Mouse (Mus musculus): Measurements from ENCODE around the gene Tom1l2. TPM values are rescaled to one million over a fixed set of nuclear protein-coding genes. Genes with fewer than 3 reads are reported as not detected.

Gene Tom1l2
- total and polyA plus RNA-seq, 3 experiments = 4.8 to 10.4 (median 10.4) TPM

- in situ Hi-C loops (cut with MboI; ENCODE audit: low pct_ligation_motif_present, low pct_unique_long_range_greater_than_20kb, low sequenced_read_pairs) = no loop called here
These were observed 130.1 kb downstream of the Tom1l2 start, which contains the start of gene Srebf1 for GRCm38 (mm10) chr11:60222469-60223236. Srebf1 (minus strand) TSS chr11:60222581.

GRCm38 (mm10) chr11:60222085-60222468 lies 130.6 kb downstream of the Tom1l2 start:
- peaks cover 13 to 20% of the 10 kb centered on the region in 2 experiments for H3K36me3 ChIP-seq (replicated peaks in 1 of 2; ENCODE audit: control insufficient read depth in 1 of 2, insufficient read depth in 1 of 2, low read length in 1 of 2)
- peaks cover 14 to 72% of the 10 kb centered on the region in 2 experiments for H3K4me1 ChIP-seq (ENCODE audit: control insufficient read depth in 1 of 2, insufficient read depth in 2 of 2)
- no peak overlapping the region for H3K27ac ChIP-seq (ENCODE audit: insufficient read depth, low read depth)
- in situ Hi-C loops (cut with MboI; ENCODE audit: low pct_ligation_motif_present, low pct_unique_long_range_greater_than_20kb, low sequenced_read_pairs) = no loop called here
- H3K4me2 ChIP-seq (ENCODE audit: insufficient read depth, low read depth, poor library complexity, severe bottlenecking) = peak overlapping the region; percentile 82
- dilution Hi-C loops (cut with MboI; ENCODE audit: extremely low pct_ligation_motif_present, extremely low pct_unique_long_range_greater_than_20kb, low sequenced_read_pairs) = no loop called here
- H3K79me2 ChIP-seq (replicated peaks; ENCODE audit: control insufficient read depth, extremely low read depth, insufficient read depth, poor library complexity, severe bottlenecking) = peaks cover 27% of the 10 kb centered on the region
- no peak for DNase-seq (ENCODE audit: extremely low read depth)
- peak overlapping the region; percentile 76 for H3K9ac ChIP-seq (ENCODE audit: insufficient read depth, low read depth)
- H3K4me3 ChIP-seq (replicated peaks in 1 of 3; ENCODE audit: low read depth in 2 of 3, low read length in 2 of 3, poor library complexity in 1 of 3) = peak overlapping the region; percentile 58 to 68 (median 62)
- H3K27me3 ChIP-seq (replicated peaks) = no peaks in the 10 kb centered on the region
- H3K9me3 ChIP-seq (replicated peaks; ENCODE audit: low read length) = peaks cover 3% of the 10 kb centered on the region
- TF ChIP-seq CHD2 (IDR thresholded peaks at IDR 0.05; ENCODE audit: low read length) (no peak), PAX5 (IDR thresholded peaks at IDR 0.05; ENCODE audit: low read length) (no peak), MXI1 (IDR thresholded peaks at IDR 0.05; ENCODE audit: low read depth, low read length) (no peak), TBP (conservative IDR thresholded peaks at IDR 0.05; ENCODE audit: low read depth, low read length) (no peak), MAZ (IDR thresholded peaks at IDR 0.05; ENCODE audit: low read depth, low read length) (no peak), CTCF (conservative IDR thresholded peaks at IDR 0.05 in 1 of 2, IDR thresholded peaks at IDR 0.05 in 1 of 2; ENCODE audit: low read depth in 2 of 2, low read length in 2 of 2) (no peak), ETS1 (conservative IDR thresholded peaks at IDR 0.05; ENCODE audit: low read depth, low read length) (no peak), HCFC1 (IDR thresholded peaks at IDR 0.05; ENCODE audit: low read depth, low read length) (no peak), JUND (conservative IDR thresholded peaks at IDR 0.05; ENCODE audit: low read depth, low read length) (no peak)

More at GRCm38 (mm10) chr11:60222469-60223236, 130.1 kb downstream of the Tom1l2 start, which contains the start of gene Srebf1:
- Histone ChIP-seq H3K27ac (ENCODE audit: insufficient read depth, low read depth) (peak within 1 kb of the TSS; percentile 74), H3K27me3 (replicated peaks) (no peaks in the 10 kb centered on the region), H3K4me2 (ENCODE audit: insufficient read depth, low read depth, poor library complexity, severe bottlenecking) (peak within 1 kb of the TSS; percentile 82), H3K4me3 (replicated peaks in 1 of 3; ENCODE audit: low read depth in 2 of 3, low read length in 2 of 3, poor library complexity in 1 of 3) (peak within 1 kb of the TSS; percentile 58 to 68 (median 62)), H3K36me3 (replicated peaks in 1 of 2; ENCODE audit: control insufficient read depth in 1 of 2, insufficient read depth in 1 of 2, low read length in 1 of 2) (peaks cover 11 to 14% of the 10 kb centered on the region in 2 experiments), H3K9me3 (replicated peaks; ENCODE audit: low read length) (peaks cover 3% of the 10 kb centered on the region), H3K4me1 (ENCODE audit: control insufficient read depth in 1 of 2, insufficient read depth in 2 of 2) (peaks cover 14 to 66% of the 10 kb centered on the region in 2 experiments), H3K9ac (ENCODE audit: insufficient read depth, low read depth) (peak within 1 kb of the TSS; percentile 76), H3K79me2 (replicated peaks; ENCODE audit: control insufficient read depth, extremely low read depth, insufficient read depth, poor library complexity, severe bottlenecking) (peaks cover 23% of the 10 kb centered on the region)
- dilution Hi-C loops (cut with MboI; ENCODE audit: extremely low pct_ligation_motif_present, extremely low pct_unique_long_range_greater_than_20kb, low sequenced_read_pairs) = no loop called here
- TF ChIP-seq ZMIZ1 (IDR thresholded peaks at IDR 0.05; ENCODE audit: low read depth, low read length) (peak; percentile 88), USF1 (IDR thresholded peaks at IDR 0.05; ENCODE audit: low read depth, low read length) (peak; percentile 99), TCF12 (IDR thresholded peaks at IDR 0.05; ENCODE audit: low read depth, low read length) (peak; percentile 97), CTCF (conservative IDR thresholded peaks at IDR 0.05 in 1 of 2, IDR thresholded peaks at IDR 0.05 in 1 of 2; ENCODE audit: low read depth in 2 of 2, low read length in 2 of 2) (peak in 1 of 2 experiments; percentile 45; a peak in 2 of 4 replicates), NELFE (IDR thresholded peaks at IDR 0.05; ENCODE audit: low read depth, low read length) (peak; percentile 84; the same call in 1 of the 2 replicates), MAX (IDR thresholded peaks at IDR 0.05; ENCODE audit: low read length) (peak; percentile 99), UBTF (IDR thresholded peaks at IDR 0.05; ENCODE audit: low read depth, low read length) (0 out of 2 replicates have a peak, but pooled peaks have one; percentile 39), POLR2AphosphoS2 (IDR thresholded peaks at IDR 0.05; ENCODE audit: low read depth, low read length) (peak; percentile 66; the same call in 1 of the 2 replicates), GABPA (IDR thresholded peaks at IDR 0.05; ENCODE audit: insufficient replicate concordance, low read depth, low read length) (no peak), NRF1 (IDR thresholded peaks at IDR 0.05; ENCODE audit: low read depth, low read length) (peak; percentile 60), KAT2A (IDR thresholded peaks at IDR 0.05; ENCODE audit: insufficient replicate concordance, low read length) (0 out of 2 replicates have a peak, but pooled peaks have one; percentile 43), ELF1 (IDR thresholded peaks at IDR 0.05; ENCODE audit: low read depth, low read length) (peak; percentile 68), MEF2A (IDR thresholded peaks at IDR 0.05; ENCODE audit: borderline replicate concordance, low read depth, low read length) (peak; percentile 22; the same call in 1 of the 2 replicates), EP300 (IDR thresholded peaks at IDR 0.05; ENCODE audit: low read length) (peak; percentile 59; the same call in 1 of the 2 replicates), MAZ (IDR thresholded peaks at IDR 0.05; ENCODE audit: low read depth, low read length) (peak; percentile 84; the same call in 1 of the 2 replicates), PAX5 (IDR thresholded peaks at IDR 0.05; ENCODE audit: low read length) (no peak), USF2 (conservative IDR thresholded peaks at IDR 0.05; ENCODE audit: low read depth, low read length) (peak; percentile 96), TBP (conservative IDR thresholded peaks at IDR 0.05; ENCODE audit: low read depth, low read length) (0 out of 2 replicates have a peak, but pooled peaks have one; percentile 59), RCOR1 (conservative IDR thresholded peaks at IDR 0.05; ENCODE audit: low read depth, low read length) (peak; percentile 54; the same call in 1 of the 2 replicates), JUND (conservative IDR thresholded peaks at IDR 0.05; ENCODE audit: low read depth, low read length) (no peak), RAD21 (IDR thresholded peaks at IDR 0.05; ENCODE audit: low read depth, low read length) (no peak; the same call in 1 of the 2 replicates), E2F4 (IDR thresholded peaks at IDR 0.05; ENCODE audit: insufficient replicate concordance, low read depth, low read length) (no peak), MXI1 (IDR thresholded peaks at IDR 0.05; ENCODE audit: low read depth, low read length) (peak; percentile 95), ETS1 (conservative IDR thresholded peaks at IDR 0.05; ENCODE audit: low read depth, low read length) (no peak), MYC (IDR thresholded peaks at IDR 0.05; ENCODE audit: low read depth, low read length) (peak; percentile 70; the same call in 1 of the 2 replicates), ZKSCAN1 (IDR thresholded peaks at IDR 0.05; ENCODE audit: borderline replicate concordance, low read depth, low read length) (no peak), SIN3A (IDR thresholded peaks at IDR 0.05; ENCODE audit: low read length) (peak; percentile 96), ZNF384 (IDR thresholded peaks at IDR 0.05; ENCODE audit: low read depth, low read length) (peak; percentile 84), JUN (IDR thresholded peaks at IDR 0.05; ENCODE audit: insufficient read depth, low read depth, low read length) (no peak), CHD1 (IDR thresholded peaks at IDR 0.05; ENCODE audit: low read depth, low read length) (peak; percentile 92), ZC3H11A (IDR thresholded peaks at IDR 0.05; ENCODE audit: low read depth, low read length) (no peak), CHD2 (IDR thresholded peaks at IDR 0.05; ENCODE audit: low read length) (peak; percentile 97), MAFK (IDR thresholded peaks at IDR 0.05; ENCODE audit: insufficient replicate concordance, low read length) (no peak), SMC3 (IDR thresholded peaks at IDR 0.05; ENCODE audit: low read depth, low read length) (peak; percentile 5; the same call in 1 of the 2 replicates), POLR2A (IDR thresholded peaks at IDR 0.05; ENCODE audit: low read depth, low read length) (peak; percentile 97), IRF4 (IDR thresholded peaks at IDR 0.05; ENCODE audit: low read depth, low read length) (peak; percentile 66), BHLHE40 (IDR thresholded peaks at IDR 0.05; ENCODE audit: low read depth, low read length) (peak; percentile 98), HCFC1 (IDR thresholded peaks at IDR 0.05; ENCODE audit: low read depth, low read length) (peak; percentile 66)
- peak; percentile 93 for DNase-seq (ENCODE audit: extremely low read depth)
